Mouse (Mus musculus): ENCODE results near the gene R3hdm2. TPM values are rescaled to one million over a fixed set of nuclear protein-coding genes. Genes with fewer than 3 reads are reported as not detected.

R3hdm2 gene
- polyA plus RNA-seq, 1 experiment from 2014 or later, result 19.0 TPM

GRCm38 (mm10) chr10:127341891-127342639, 38.1 kb upstream of the R3hdm2 start, which contains the start of gene Gli1:
TSS of gene Gli1 (minus strand) at chr10:127341974.
- Histone ChIP-seq H3K4me1 (peaks cover 40% of the 10 kb centered on the region), H3K4me3 (peak within 1 kb of the TSS; percentile 46), H3K4me2 (peak within 1 kb of the TSS; percentile 68), H3K27ac (no peak within 1 kb of the TSS), H3K9ac (no peak within 1 kb of the TSS; the same call in 1 of the 2 replicates), H3K27me3 (replicated peaks) (peaks cover 66% of the 10 kb centered on the region), H3K9me3 (replicated peaks) (no peaks in the 10 kb centered on the region), H3K36me3 (no peaks in the 10 kb centered on the region)
- peak; percentile 46; the same call in 1 of the 2 replicates for ATAC-seq
- WGBS (ENCODE audit: insufficient replicate concordance), result 1% methylated on average over 29 of the region's 29 CpGs

GRCm38 (mm10) chr10:127343029-127343428, 37.1 kb upstream of the R3hdm2 start:
- Histone ChIP-seq H3K9me3 (replicated peaks) (no peaks in the 10 kb centered on the region), H3K36me3 (no peaks in the 10 kb centered on the region), H3K4me1 (peaks cover 40% of the 10 kb centered on the region), H3K4me2 (no peak overlapping the region), H3K27ac (no peak overlapping the region), H3K9ac (no peak overlapping the region), H3K4me3 (no peak overlapping the region), H3K27me3 (replicated peaks) (peaks cover 57% of the 10 kb centered on the region)
- no peak for ATAC-seq
- WGBS (ENCODE audit: insufficient replicate concordance), result 35% methylated on average over 3 of the region's 3 CpGs

- Histone ChIP-seq H3K9me3 (replicated peaks) (no peaks in the 10 kb centered on the region), H3K36me3 (no peaks in the 10 kb centered on the region), H3K4me2 (no peak overlapping the region), H3K4me1 (peaks cover 23% of the 10 kb centered on the region), H3K9ac (no peak overlapping the region), H3K27ac (no peak overlapping the region), H3K27me3 (replicated peaks) (peaks cover 31% of the 10 kb centered on the region), H3K4me3 (no peak overlapping the region)
- ATAC-seq, result no peak
- WGBS (ENCODE audit: insufficient replicate concordance), result 65% methylated on average over 3 of the region's 3 CpGs
These were observed 34.0 kb upstream of the R3hdm2 start for GRCm38 (mm10) chr10:127346173-127346572.

GRCm38 (mm10) chr10:127348957-127349356, 31.2 kb upstream of the R3hdm2 start:
- Histone ChIP-seq H3K36me3 (no peaks in the 10 kb centered on the region), H3K27ac (no peak overlapping the region), H3K9me3 (replicated peaks) (no peaks in the 10 kb centered on the region), H3K4me1 (peaks cover 13% of the 10 kb centered on the region), H3K4me2 (no peak overlapping the region), H3K9ac (no peak overlapping the region), H3K27me3 (replicated peaks) (peaks cover 15% of the 10 kb centered on the region), H3K4me3 (no peak overlapping the region)
- ATAC-seq, result no peak
- WGBS (ENCODE audit: insufficient replicate concordance), result 60% methylated on average over 4 of the region's 4 CpGs

- Histone ChIP-seq H3K36me3 (no peaks in the 10 kb centered on the region), H3K9me3 (replicated peaks) (no peaks in the 10 kb centered on the region), H3K4me2 (no peak overlapping the region), H3K4me1 (peaks cover 13% of the 10 kb centered on the region), H3K27me3 (replicated peaks) (peaks cover 18% of the 10 kb centered on the region), H3K27ac (no peak overlapping the region), H3K4me3 (no peak overlapping the region), H3K9ac (no peak overlapping the region)
- ATAC-seq, result no peak
- 65% methylated on average over 8 of the region's 8 CpGs for WGBS (ENCODE audit: insufficient replicate concordance)
These were observed 30.3 kb upstream of the R3hdm2 start for GRCm38 (mm10) chr10:127349810-127350209.

GRCm38 (mm10) chr10:127350594-127351284, 29.4 kb upstream of the R3hdm2 start:
- no peak overlapping the region for H3K27ac ChIP-seq
- H3K9ac ChIP-seq, result peak overlapping the region; percentile 33; the same call in 1 of the 2 replicates
- ATAC-seq, result peak; percentile 43; the same call in 1 of the 2 replicates
- WGBS (ENCODE audit: insufficient replicate concordance), result 10% methylated on average over 24 of the region's 24 CpGs
- no peaks in the 10 kb centered on the region for H3K9me3 ChIP-seq (replicated peaks)
- H3K36me3 ChIP-seq, result no peaks in the 10 kb centered on the region
- H3K4me3 ChIP-seq, result peak overlapping the region; percentile 12; the same call in 1 of the 2 replicates
- H3K4me2 ChIP-seq, result peak overlapping the region; percentile 52
- peaks cover 26% of the 10 kb centered on the region for H3K27me3 ChIP-seq (replicated peaks)
- peaks cover 13% of the 10 kb centered on the region for H3K4me1 ChIP-seq

GRCm38 (mm10) chr10:127351285-127351595, 28.9 kb upstream of the R3hdm2 start:
- no peaks in the 10 kb centered on the region for H3K36me3 ChIP-seq
- H3K9me3 ChIP-seq (replicated peaks), result no peaks in the 10 kb centered on the region
- ATAC-seq, result no peak
- 66% methylated on average over 8 of the region's 8 CpGs for WGBS (ENCODE audit: insufficient replicate concordance)
- H3K27me3 ChIP-seq (replicated peaks), result peaks cover 27% of the 10 kb centered on the region
- no peak overlapping the region for H3K27ac ChIP-seq
- no peak overlapping the region for H3K4me3 ChIP-seq
- peaks cover 13% of the 10 kb centered on the region for H3K4me1 ChIP-seq
- H3K4me2 ChIP-seq, result peak overlapping the region; percentile 52
- H3K9ac ChIP-seq, result no peak overlapping the region

- no peak overlapping the region for H3K9ac ChIP-seq
- peaks cover 13% of the 10 kb centered on the region for H3K4me1 ChIP-seq
- no peak overlapping the region for H3K27ac ChIP-seq
- ATAC-seq, result no peak; the same call in 1 of the 2 replicates
- no peak overlapping the region for H3K4me3 ChIP-seq
- WGBS (ENCODE audit: insufficient replicate concordance), result 58% methylated on average over 8 of the region's 8 CpGs
- H3K9me3 ChIP-seq (replicated peaks), result no peaks in the 10 kb centered on the region
- peaks cover 27% of the 10 kb centered on the region for H3K27me3 ChIP-seq (replicated peaks)
- no peaks in the 10 kb centered on the region for H3K36me3 ChIP-seq
- no peak overlapping the region for H3K4me2 ChIP-seq
These were observed 28.4 kb upstream of the R3hdm2 start for GRCm38 (mm10) chr10:127351719-127352118.

GRCm38 (mm10) chr10:127352187-127352586, 27.9 kb upstream of the R3hdm2 start:
- no peak overlapping the region for H3K9ac ChIP-seq
- ATAC-seq, result 0 out of 2 replicates have a peak, but pooled peaks have one; percentile 8
- H3K36me3 ChIP-seq, result no peaks in the 10 kb centered on the region
- H3K4me3 ChIP-seq, result no peak overlapping the region
- H3K4me1 ChIP-seq, result peaks cover 13% of the 10 kb centered on the region
- 66% methylated on average over 9 of the region's 9 CpGs for WGBS (ENCODE audit: insufficient replicate concordance)
- H3K27me3 ChIP-seq (replicated peaks), result peaks cover 27% of the 10 kb centered on the region
- H3K9me3 ChIP-seq (replicated peaks), result no peaks in the 10 kb centered on the region
- no peak overlapping the region for H3K4me2 ChIP-seq
- H3K27ac ChIP-seq, result no peak overlapping the region

- WGBS (ENCODE audit: insufficient replicate concordance), result 80% methylated on average over 11 of the region's 11 CpGs
- H3K9ac ChIP-seq, result no peak overlapping the region
These were observed 27.4 kb upstream of the R3hdm2 start for GRCm38 (mm10) chr10:127352766-127353165.

GRCm38 (mm10) chr10:127353909-127354895, 25.9 kb upstream of the R3hdm2 start, which contains the start of gene Inhbe:
TSS of gene Inhbe (minus strand) at chr10:127354411.
- no peak within 1 kb of the TSS for H3K27ac ChIP-seq
- WGBS (ENCODE audit: insufficient replicate concordance), result 55% methylated on average over 18 of the region's 18 CpGs

More at GRCm38 (mm10) chr10:127352766-127353165, 27.4 kb upstream of the R3hdm2 start:
- Histone ChIP-seq H3K27me3 (replicated peaks) (peaks cover 27% of the 10 kb centered on the region), H3K4me1 (peaks cover 13% of the 10 kb centered on the region), H3K4me2 (no peak overlapping the region), H3K9me3 (replicated peaks) (no peaks in the 10 kb centered on the region), H3K4me3 (no peak overlapping the region), H3K36me3 (no peaks in the 10 kb centered on the region), H3K27ac (no peak overlapping the region)
- no peak for ATAC-seq

More at GRCm38 (mm10) chr10:127353909-127354895, 25.9 kb upstream of the R3hdm2 start, which contains the start of gene Inhbe:
- no peak for ATAC-seq
- peaks cover 13% of the 10 kb centered on the region for H3K4me1 ChIP-seq
- H3K9ac ChIP-seq, result no peak within 1 kb of the TSS
- H3K27me3 ChIP-seq (replicated peaks), result peaks cover 27% of the 10 kb centered on the region
- no peaks in the 10 kb centered on the region for H3K36me3 ChIP-seq
- H3K4me2 ChIP-seq, result no peak within 1 kb of the TSS
- H3K4me3 ChIP-seq, result no peak within 1 kb of the TSS
- H3K9me3 ChIP-seq (replicated peaks), result no peaks in the 10 kb centered on the region

All from liver, embryonic 12.5 days (tissue).